Mouse (Mus musculus): ENCODE results near the gene Syt17. TPM values are rescaled to one million over a fixed set of nuclear protein-coding genes. Genes with fewer than 3 reads are reported as not detected.
"Not testable (repeated sequence)": the region's sequence is repeated elsewhere in the genome, so short reads cannot be mapped to it uniquely, and the experiment has no call there.

Gene Syt17
- polyA plus RNA-seq, 1 experiment: 13.4 TPM

- no peak for DNase-seq (ENCODE audit: low read depth)
- no peak for TF ChIP-seq POLR2A (IDR thresholded peaks at IDR 0.05; ENCODE audit: borderline replicate concordance, extremely low read depth, insufficient read depth, insufficient read length, poor library complexity, severe bottlenecking)
- TF ChIP-seq CTCF (IDR thresholded peaks at IDR 0.05; ENCODE audit: borderline replicate concordance, extremely low read depth, insufficient read depth, insufficient read length): no peak
Observed at GRCm38 (mm10) chr7:118371361-118371760, 76.7 kb downstream of the Syt17 start.

DNA sequence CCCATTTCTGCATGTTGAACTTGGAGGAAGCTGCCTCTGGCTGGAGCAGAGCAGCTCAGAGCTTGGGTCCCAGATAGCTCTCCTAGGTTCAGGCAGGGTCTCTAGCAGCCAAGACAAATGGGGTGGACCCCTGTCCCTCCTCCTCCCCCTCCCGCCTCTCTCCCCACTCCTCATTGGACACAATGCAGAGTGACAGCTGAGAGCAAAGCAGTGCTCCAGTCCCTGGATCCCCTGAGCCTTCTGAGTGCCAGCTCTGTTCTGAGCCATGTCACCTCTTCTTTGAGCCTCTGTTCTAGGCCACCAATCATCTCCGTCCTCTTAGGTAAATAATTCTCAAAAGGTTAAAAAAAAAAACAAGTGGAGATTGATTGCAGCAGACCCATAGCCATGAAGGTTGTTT lies 78.3 kb downstream of the Syt17 start:
- TF ChIP-seq POLR2A (IDR thresholded peaks at IDR 0.05; ENCODE audit: borderline replicate concordance, extremely low read depth, insufficient read depth, insufficient read length, poor library complexity, severe bottlenecking) (no peak), CTCF (IDR thresholded peaks at IDR 0.05; ENCODE audit: borderline replicate concordance, extremely low read depth, insufficient read depth, insufficient read length) (no peak)
- no peak for DNase-seq (ENCODE audit: low read depth)

- TF ChIP-seq POLR2A (IDR thresholded peaks at IDR 0.05; ENCODE audit: borderline replicate concordance, extremely low read depth, insufficient read depth, insufficient read length, poor library complexity, severe bottlenecking) (no peak), CTCF (IDR thresholded peaks at IDR 0.05; ENCODE audit: borderline replicate concordance, extremely low read depth, insufficient read depth, insufficient read length) (no peak)
- DNase-seq (ENCODE audit: low read depth): no peak
Observed at GRCm38 (mm10) chr7:118365902-118366301, 82.1 kb downstream of the Syt17 start.

GRCm38 (mm10) chr7:118365251-118365650 lies 82.8 kb downstream of the Syt17 start:
- TF ChIP-seq CTCF (IDR thresholded peaks at IDR 0.05; ENCODE audit: borderline replicate concordance, extremely low read depth, insufficient read depth, insufficient read length) (no peak), POLR2A (IDR thresholded peaks at IDR 0.05; ENCODE audit: borderline replicate concordance, extremely low read depth, insufficient read depth, insufficient read length, poor library complexity, severe bottlenecking) (no peak)
- DNase-seq (ENCODE audit: low read depth): no peak

DNA sequence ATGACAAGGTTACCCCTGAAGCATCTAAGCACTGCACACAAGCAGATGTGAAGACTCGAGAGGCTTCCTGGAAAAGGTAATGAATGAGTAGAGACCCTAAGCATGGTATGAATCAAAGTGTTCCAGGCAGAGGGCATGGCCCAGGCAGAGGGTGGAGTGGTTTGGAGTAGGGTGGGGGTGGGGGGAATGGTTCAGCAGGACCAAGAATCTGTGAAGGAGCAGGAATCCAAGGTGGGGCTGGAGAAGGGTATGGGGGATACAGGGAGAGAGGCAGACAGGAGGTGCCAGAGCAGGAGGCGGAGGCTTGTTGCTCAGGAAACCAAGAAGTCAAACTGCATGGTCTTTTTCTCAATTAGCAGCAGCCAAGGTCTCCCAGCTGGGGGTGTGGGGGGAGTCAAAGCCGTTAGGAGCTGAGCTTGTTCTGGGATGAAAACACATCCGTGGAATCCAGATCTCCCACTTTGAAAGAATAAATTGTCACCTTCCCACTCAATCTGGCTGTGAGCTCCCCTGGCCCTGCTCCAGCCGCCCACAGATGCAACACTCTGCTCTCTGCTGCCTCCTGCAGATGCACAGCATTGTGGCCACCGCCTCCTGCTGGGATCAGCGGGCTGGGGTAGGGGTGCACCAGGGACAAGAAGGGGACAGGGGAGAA lies 83.5 kb downstream of the Syt17 start:
- TF ChIP-seq POLR2A (IDR thresholded peaks at IDR 0.05; ENCODE audit: borderline replicate concordance, extremely low read depth, insufficient read depth, insufficient read length, poor library complexity, severe bottlenecking): no peak
- TF ChIP-seq CTCF (IDR thresholded peaks at IDR 0.05; ENCODE audit: borderline replicate concordance, extremely low read depth, insufficient read depth, insufficient read length): peak; percentile 23; the same call in 1 of the 2 replicates
- DNase-seq (ENCODE audit: low read depth): peak; percentile 67

DNA sequence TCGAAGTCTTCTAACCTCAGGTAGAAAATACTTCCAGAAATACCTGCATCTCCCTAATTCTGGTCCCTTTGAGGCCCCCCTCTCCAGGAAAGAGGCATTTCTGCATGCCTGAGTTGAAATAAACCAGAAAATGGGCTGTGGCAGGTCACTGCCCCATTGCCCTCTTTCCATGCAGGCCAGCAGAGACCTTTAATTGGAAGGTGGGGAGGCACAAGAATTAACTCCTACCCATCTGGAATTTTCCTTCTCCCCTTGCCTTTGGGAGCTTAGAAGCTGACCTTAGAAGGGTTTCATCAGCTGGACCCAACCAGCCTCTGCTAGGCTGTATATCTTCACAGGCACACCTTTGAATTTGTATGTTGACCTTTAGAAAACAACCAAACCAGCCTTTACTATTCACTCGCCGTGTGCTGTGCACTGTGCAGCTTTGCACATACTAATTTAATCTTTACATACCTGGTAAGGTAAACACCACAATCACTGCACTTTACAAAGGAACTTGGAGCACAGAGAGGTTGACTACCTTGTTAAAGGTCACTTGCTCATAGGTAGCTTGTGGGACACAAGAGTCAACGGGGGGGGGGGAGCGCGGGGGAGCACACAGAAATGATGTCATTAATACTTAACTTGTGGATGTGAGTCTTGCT lies 84.3 kb downstream of the Syt17 start:
- TF ChIP-seq POLR2A (IDR thresholded peaks at IDR 0.05; ENCODE audit: borderline replicate concordance, extremely low read depth, insufficient read depth, insufficient read length, poor library complexity, severe bottlenecking) (no peak), CTCF (IDR thresholded peaks at IDR 0.05; ENCODE audit: borderline replicate concordance, extremely low read depth, insufficient read depth, insufficient read length) (no peak)
- no peak for DNase-seq (ENCODE audit: low read depth)

DNA sequence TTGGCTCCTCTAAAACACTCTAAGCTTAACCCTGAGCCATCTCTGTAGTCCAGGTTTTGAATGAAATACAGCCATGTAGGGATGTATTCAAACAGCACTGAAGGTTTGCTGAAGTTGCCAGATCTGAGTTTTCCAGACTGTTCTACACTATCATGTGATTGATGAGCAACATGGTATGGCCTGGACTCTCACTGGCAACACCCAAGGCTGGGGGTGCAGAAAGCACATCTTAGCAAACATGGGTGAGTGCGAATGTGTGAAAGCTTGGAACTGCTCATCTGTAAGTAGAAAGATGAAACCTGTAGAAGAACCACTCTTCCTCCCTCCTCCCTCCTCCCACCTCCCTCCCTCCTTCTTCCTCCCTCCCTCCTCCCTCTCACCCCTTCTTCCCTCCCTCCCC lies 85.1 kb downstream of the Syt17 start:
- no peak for TF ChIP-seq CTCF (IDR thresholded peaks at IDR 0.05; ENCODE audit: borderline replicate concordance, extremely low read depth, insufficient read depth, insufficient read length)
- TF ChIP-seq POLR2A (IDR thresholded peaks at IDR 0.05; ENCODE audit: borderline replicate concordance, extremely low read depth, insufficient read depth, insufficient read length, poor library complexity, severe bottlenecking): no peak

GRCm38 (mm10) chr7:118362258-118362657 lies 85.8 kb downstream of the Syt17 start:
- TF ChIP-seq CTCF (IDR thresholded peaks at IDR 0.05; ENCODE audit: borderline replicate concordance, extremely low read depth, insufficient read depth, insufficient read length): no peak
- TF ChIP-seq POLR2A (IDR thresholded peaks at IDR 0.05; ENCODE audit: borderline replicate concordance, extremely low read depth, insufficient read depth, insufficient read length, poor library complexity, severe bottlenecking): no peak
- no peak for DNase-seq (ENCODE audit: low read depth)

More for the DNA sequence above, 85.1 kb downstream of the Syt17 start:
- DNase-seq (ENCODE audit: low read depth): no peak

GRCm38 (mm10) chr7:118358977-118359376 lies 89.0 kb downstream of the Syt17 start:
- TF ChIP-seq POLR2A (IDR thresholded peaks at IDR 0.05; ENCODE audit: borderline replicate concordance, extremely low read depth, insufficient read depth, insufficient read length, poor library complexity, severe bottlenecking): no peak
- no peak for TF ChIP-seq CTCF (IDR thresholded peaks at IDR 0.05; ENCODE audit: borderline replicate concordance, extremely low read depth, insufficient read depth, insufficient read length)
- DNase-seq (ENCODE audit: low read depth): no peak

DNA sequence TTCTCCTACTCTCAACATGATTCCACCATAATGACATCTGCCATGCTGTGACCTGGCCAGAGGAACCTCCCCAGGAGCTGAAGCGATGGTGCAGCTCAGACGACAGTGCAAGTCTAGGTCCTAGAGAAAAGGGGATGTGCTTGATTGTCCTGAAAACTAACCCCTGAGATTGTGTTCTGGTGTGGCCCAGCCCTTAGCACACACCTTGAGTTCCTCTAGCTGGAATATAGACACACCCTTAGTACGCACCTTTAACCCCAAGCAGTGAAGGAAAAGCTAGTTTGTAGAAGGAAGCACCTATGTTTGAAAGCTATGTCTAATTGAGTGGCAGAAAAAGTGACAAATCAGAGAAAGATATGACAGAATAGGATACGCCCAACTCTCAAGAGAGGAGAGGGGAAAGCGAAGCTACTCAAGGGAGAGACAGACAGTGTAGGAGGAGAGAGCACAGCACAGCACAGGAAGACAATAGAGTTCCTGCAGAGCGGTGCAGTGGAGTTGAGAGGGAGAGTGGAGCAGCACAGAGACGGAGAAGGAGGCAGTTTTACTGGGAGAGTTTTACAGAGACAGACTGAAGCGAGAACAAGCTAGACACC lies 91.5 kb downstream of the Syt17 start:
- DNase-seq (ENCODE audit: low read depth): not testable (repeated sequence)

- TF ChIP-seq CTCF (IDR thresholded peaks at IDR 0.05; ENCODE audit: borderline replicate concordance, extremely low read depth, insufficient read depth, insufficient read length): no peak
- no peak for TF ChIP-seq POLR2A (IDR thresholded peaks at IDR 0.05; ENCODE audit: borderline replicate concordance, extremely low read depth, insufficient read depth, insufficient read length, poor library complexity, severe bottlenecking)
- DNase-seq (ENCODE audit: low read depth): peak; percentile 14
Observed at GRCm38 (mm10) chr7:118350840-118351239, 97.2 kb downstream of the Syt17 start.

DNA sequence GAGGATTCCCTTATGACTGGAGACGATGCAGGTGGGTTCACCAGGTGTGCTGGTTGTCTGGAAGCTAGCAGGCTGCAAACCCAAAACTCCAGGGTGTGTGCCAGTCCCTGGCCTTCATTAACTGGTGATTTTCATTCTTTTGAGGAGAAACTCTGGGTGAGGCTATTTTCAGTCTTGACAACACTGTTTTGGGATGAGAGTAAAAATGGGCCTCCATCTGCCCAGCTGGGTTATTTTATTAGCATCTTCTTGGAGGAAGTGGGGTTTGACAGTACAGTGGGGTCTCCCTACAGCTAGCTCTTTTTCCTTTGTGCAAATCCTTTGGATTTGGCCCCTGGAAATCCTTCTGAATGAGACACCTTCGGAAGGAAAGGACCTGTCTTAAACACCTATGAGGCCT lies 101.1 kb downstream of the Syt17 start:
- TF ChIP-seq CTCF (IDR thresholded peaks at IDR 0.05; ENCODE audit: borderline replicate concordance, extremely low read depth, insufficient read depth, insufficient read length) (no peak), POLR2A (IDR thresholded peaks at IDR 0.05; ENCODE audit: borderline replicate concordance, extremely low read depth, insufficient read depth, insufficient read length, poor library complexity, severe bottlenecking) (no peak)
- DNase-seq (ENCODE audit: low read depth): no peak

Measured in brain, embryonic 14.5 days (tissue).